Mouse (Mus musculus) lung, adult 2 months (tissue): ENCODE data around the gene Clec4f.

Source experiments
- CTCF ChIP-seq: fragments of 200-500 bp; IDR thresholded peaks from 2 replicates; pipeline ENCODE4 v1.5.1; 2011; ENCODE audit warnings: mild to moderate bottlenecking, low read length, control low read depth; ENCODE audit not compliant: insufficient read depth
- POLR2A ChIP-seq: fragments of 200-500 bp; IDR thresholded peaks from 2 replicates; pipeline ENCODE4 v1.6.1; 2011; ENCODE audit warnings: low read depth, mild to moderate bottlenecking, control low read depth, low read length, borderline replicate concordance; ENCODE audit errors: extremely low read depth

DNA sequence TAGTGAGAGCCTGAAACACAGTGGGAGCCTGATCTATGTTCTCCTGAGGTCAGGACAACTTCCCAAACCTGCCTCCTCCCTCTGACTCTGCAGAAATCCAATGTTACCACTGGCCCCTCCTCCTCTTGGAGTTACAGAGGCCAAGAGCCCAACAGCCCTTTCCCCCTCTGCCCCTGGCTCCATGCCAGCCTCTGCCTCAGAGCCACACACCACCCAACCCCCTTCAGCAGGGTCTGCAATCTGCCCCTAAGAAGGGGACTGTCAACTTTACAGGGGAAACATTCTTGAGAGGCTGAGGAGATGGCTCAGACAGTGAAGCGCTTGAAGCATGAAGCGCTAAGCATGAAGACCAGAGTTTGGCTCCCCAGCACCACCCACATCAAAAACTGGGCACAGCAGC lies at the start of gene Clec4f:
- TF ChIP-seq POLR2A (no peak), CTCF (no peak)
